Mouse (Mus musculus): ENCODE data around the gene Mapk8.

Gene Mapk8

GRCm38 (mm10) chr14:33348146-33348545, 98.8 kb downstream of the Mapk8 start:
- DNase-seq (ENCODE audit: low read depth, low spot score): no peak

- DNase-seq (ENCODE audit: low read depth, low spot score): no peak
Observed at GRCm38 (mm10) chr14:33347738-33348137, 99.2 kb downstream of the Mapk8 start.

- no peak for DNase-seq (ENCODE audit: low read depth, low spot score)
Observed at GRCm38 (mm10) chr14:33346546-33346945, 100.4 kb downstream of the Mapk8 start.

GRCm38 (mm10) chr14:33343131-33343725, 103.7 kb downstream of the Mapk8 start:
- DNase-seq (ENCODE audit: low read depth, low spot score): no peak

GRCm38 (mm10) chr14:33338684-33339083, 108.3 kb downstream of the Mapk8 start:
- DNase-seq (ENCODE audit: low read depth, low spot score): no peak

GRCm38 (mm10) chr14:33335733-33336132, 111.2 kb downstream of the Mapk8 start:
- no peak for DNase-seq (ENCODE audit: low read depth, low spot score)

GRCm38 (mm10) chr14:33334402-33334801, 112.6 kb downstream of the Mapk8 start:
- no peak for DNase-seq (ENCODE audit: low read depth, low spot score)

GRCm38 (mm10) chr14:33333833-33334232, 113.1 kb downstream of the Mapk8 start:
- DNase-seq (ENCODE audit: low read depth, low spot score): no peak

- DNase-seq (ENCODE audit: low read depth, low spot score): no peak
Observed at GRCm38 (mm10) chr14:33331627-33332026, 115.3 kb downstream of the Mapk8 start.

- DNase-seq (ENCODE audit: low read depth, low spot score): no peak
Observed at GRCm38 (mm10) chr14:33330986-33331385, 116.0 kb downstream of the Mapk8 start.

GRCm38 (mm10) chr14:33329297-33329805, 117.6 kb downstream of the Mapk8 start:
- no peak for DNase-seq (ENCODE audit: low read depth, low spot score)

- no peak for DNase-seq (ENCODE audit: low read depth, low spot score)
Observed at GRCm38 (mm10) chr14:33328369-33328768, 118.6 kb downstream of the Mapk8 start.
